Mouse (Mus musculus) right cerebral cortex, postnatal 10 days (tissue): ENCODE data around the gene Mov10.
"Not testable (repeated sequence)": the region's sequence is repeated elsewhere in the genome, so short reads cannot be mapped to it uniquely, and the experiment has no call there.

ENCODE experiments used
- DNase-seq, 2 experiments: peaks; one replicate each; pipeline ENCODE4 v3.0.0; 2021; ENCODE audit warnings: low spot score in 2 of 2

Gene Mov10

DNA sequence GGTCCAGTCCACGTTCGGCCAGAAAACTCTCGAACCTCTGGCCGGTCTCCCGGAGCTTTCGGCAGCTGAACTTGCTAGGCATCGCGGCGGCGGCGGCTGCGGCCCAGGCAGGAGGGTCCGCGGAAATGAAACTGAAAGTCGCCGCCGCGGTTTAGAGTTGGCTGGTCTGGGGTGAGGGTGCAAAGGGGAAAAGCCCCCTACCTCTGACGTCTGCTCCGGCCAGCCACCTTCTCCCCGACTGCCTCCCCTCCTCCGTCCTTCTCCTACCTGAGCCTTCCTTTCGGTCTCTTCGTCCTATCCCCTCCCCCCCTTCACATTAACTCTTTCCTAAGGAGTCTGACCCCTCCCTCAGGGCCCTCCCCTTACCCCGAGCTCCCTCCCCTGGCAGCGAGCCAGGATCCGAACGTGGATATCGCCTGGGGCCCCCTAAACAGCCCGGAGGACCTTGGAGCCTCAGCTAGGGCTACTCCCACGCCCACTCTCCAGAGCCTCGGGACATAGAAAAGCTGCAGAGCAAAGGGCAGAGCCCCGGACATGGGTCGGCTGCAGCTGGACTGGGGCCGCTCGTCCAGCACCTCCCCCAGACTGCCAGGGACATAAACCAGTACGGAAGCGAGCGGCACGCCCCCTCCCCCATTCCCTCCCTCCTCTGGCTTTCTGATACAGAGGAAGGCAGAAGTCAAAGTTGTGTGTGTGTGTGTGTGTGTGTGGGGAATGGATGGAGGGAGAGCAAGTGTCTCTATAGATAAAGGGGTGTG lies at the start of gene Mov10:
Mov10 (minus strand) TSS at position 573 of the 758 bp plus-strand sequence.
- peak; percentile 64 to 73 for DNase-seq

DNA sequence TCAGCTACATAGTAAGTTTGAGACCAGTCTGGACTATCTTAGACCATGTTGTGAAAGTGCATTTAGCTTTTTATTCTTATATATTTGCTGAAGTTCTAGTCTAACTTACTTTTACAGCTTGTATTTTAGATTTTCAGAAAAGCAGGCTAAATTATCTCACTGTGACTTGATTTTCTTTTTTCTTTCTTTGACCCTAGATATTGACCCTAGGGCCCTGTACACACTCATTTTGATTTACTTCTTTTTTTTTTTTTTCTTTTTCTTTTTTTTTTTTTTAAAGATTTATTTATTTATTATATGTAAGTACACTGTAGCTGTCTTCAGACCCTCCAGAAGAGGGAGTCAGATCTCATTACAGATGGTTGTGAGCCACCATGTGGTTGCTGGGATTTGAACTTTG lies 48.3 kb upstream of the Mov10 start:
- not testable (repeated sequence) for DNase-seq

DNA sequence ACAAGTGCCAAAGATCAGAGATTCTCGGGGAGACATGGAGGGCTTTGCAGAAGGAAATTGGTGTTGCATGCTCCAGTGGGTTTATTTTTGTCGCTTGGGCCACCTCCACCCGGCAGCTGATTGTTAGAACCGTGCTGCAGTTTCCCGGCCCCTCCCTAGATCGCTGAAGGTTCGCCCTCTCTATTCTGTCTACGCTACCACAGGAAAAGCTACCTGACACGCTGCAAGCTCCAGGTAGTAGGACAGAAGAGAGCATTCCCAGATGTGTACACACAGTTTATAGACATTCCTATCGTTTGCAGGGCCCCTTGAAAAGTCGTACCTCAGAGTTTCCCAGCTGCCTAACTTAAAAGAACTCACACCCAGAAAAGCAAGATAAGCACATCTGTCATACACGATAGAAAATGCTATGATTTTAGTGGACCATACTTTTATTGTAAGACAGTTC lies 47.0 kb upstream of the Mov10 start:
- no peak for DNase-seq

DNA sequence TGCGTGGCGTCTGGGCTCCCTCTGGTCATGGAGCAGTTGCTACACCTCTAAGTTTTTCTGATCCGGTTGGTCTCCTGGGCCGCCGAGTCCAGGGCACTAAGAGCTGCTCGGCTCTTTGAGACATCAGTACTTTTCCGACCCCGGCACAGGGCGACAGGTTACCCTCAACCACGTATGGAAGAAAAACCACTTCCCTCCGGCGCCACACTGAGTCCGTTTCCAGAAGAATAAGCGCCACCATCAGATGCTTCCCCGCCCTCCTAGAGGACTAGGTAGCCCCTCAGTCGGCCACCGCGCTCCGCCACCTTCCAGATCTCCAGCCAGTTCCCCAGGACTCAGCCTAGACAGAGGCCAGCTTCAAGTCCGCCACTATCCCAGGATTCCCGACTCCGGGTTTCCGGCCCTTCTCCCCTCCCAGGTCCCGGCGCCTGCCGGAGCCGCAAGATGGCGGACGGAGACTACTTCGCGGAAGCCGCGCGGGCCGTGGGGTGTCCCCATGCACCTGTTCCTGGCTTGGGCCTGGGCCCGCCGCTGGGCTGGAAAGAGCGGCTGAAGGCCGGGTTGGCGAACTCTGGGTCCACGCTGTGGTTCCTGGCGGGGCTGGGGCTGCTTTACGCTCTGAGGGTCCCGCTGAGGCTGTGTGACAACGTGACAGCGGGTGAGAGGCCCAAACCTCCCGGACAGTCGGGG lies 46.4 kb upstream of the Mov10 start:
- DNase-seq = peak; percentile 92 to 93

DNA sequence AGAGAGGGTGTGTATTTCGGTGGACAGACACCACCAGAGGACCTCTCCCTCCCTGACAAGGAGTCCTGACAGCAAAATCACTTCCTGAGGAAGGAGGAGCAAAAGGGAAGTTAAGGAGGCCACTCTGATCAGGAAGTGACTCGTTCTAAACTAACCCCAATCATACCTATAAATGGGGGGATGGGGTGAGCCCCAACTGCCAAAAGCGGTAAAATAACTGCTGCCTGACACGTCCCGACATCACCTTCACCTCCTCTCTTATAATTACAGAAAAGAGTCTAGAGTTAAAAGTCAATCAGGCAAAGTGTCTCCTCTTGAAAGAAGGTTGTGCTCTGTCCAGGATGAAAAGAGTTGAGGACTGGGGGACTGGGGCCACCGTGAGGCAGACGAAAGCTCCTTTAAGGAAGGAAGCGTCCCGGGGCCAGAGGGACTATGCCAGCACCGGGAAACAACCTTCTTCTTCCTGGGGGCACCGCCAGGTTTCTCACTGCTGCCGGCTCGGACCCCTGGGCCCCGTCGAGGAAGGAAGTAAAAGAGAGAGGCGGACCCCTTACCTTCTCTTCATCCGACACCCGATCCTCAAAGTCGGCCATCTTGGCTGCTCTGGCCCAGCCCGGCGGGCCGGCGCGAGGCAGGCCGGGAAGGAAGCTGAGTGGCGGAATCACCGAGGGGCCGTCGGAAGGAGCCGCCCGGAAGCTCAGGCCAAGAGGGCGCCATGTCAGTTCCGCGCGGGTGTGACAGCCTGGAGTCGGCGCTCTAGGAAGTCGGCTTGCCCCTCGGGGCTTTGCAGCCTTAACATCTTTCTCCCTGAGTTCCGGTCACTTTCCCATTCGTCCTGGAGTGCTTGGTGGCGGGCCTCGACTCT lies 45.7 kb upstream of the Mov10 start, which contains the start of the genes St7l and Capza1:
St7l (plus strand) TSS at position 220 of the 865 bp plus-strand sequence.
Capza1 (minus strand) TSS at position 720 of the 865 bp plus-strand sequence.
- peak; percentile 94 to 95 for DNase-seq

DNA sequence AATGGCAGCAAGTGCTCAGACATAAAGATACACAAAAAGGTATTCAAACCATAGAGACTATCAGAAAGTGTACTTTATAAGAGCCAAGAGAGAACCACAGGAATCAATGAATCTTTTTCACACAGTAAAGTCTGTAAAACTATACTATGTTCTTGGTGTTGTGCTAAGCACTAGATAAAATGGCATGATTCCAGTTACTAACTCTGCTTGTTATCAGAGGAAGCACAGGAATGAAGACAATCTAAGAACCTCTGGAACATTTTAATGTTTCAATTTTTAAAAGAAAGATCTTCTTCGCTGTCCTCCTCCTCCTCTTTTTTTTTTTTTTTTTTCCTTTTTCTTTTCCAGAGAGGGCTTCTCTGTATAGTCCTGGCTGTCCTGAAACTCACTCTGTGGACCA lies 40.2 kb upstream of the Mov10 start:
- no peak for DNase-seq

DNA sequence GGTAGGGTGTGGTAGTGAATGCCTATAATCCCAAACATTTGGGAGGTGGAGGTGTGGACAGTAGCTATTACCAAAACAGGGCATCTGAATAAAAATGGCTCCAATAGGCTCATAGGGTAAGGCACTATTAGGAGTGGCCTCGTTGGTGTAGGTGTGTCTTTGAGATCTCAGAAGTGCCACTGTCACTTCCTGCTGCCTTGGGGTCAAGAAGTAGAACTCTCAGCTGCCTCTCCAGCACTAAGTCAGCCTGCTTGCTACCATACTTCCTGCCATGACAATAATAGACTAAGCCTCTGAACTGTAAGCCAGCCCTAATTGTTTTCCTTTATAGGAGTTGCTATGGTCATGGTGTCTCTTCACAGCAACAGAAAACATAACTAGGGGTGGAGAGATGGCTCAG lies 37.7 kb upstream of the Mov10 start:
- DNase-seq = no peak

DNA sequence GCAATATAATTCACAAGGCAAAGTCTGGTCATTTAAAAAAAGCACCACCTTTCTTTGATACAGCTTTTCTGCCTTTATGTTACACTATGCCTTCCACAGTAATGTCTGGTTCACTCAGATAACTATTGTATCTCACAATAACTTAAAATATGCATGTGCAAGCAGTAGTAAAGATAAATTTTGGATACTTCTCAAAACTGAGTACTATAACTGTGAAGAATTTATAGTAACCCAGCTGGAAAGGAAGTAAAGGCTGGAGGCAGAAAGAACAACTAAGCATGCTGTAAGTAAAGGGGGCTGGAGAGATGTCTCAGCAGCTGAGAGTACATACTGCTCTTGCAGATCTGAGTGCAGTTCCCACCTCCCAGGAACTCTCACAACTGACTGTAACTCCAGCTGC lies 36.5 kb upstream of the Mov10 start:
- DNase-seq = no peak

DNA sequence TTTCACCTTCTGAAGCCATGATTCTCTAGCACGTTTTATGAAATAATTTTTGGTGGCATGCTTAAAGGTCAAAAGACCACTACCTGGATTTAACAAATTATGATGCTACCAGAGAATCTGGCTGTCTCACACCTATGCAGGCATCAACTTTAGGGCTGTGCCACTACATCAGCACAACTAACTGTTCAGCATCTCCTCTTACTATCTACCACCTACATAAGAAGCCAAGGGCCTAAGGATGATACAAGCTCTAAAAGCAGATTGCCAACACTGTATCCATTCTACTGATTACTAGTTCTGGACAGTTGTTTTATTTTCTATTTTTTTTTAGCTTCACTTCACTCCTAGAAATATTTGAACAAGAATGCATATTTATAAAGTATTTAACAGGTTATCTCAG lies 36.1 kb upstream of the Mov10 start:
- DNase-seq = no peak

DNA sequence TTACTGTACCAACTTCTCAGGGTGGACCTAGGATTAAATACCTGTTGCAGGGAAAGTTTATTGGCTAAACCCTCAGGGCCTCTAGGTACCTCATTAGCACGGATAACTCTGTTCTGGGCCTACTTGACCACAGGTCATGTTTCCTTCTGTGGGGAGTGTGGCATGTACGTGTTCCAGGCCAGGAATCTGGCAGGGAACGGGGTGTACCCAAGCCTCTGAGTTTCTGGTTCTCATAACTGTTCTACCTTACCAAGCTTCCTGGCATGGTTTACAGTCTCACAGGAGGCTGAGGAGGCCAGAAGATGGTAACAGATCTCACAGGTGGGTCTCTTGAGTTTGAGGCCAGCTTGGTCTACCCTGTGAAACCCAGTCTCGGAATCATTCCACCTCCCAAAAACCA lies 28.2 kb upstream of the Mov10 start:
- DNase-seq = no peak

DNA sequence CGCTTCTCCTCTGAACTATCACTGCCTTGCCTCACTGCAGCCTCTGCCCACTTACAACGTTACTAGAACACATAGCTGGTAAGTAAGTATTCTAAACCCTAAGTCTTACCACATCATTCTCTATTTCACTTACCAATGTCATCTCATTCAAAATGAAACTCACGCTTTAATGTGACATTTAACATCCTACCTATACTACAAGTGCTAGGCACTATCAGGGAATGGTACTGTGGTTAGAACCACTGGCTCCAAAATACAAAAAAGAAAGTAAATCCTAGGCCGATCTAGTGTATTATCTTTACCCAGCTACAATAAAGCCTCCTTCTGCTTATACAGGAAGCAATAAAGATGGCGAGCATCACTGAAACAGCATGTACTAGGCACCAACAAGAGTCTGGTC lies 22.7 kb upstream of the Mov10 start:
- no peak for DNase-seq

DNA sequence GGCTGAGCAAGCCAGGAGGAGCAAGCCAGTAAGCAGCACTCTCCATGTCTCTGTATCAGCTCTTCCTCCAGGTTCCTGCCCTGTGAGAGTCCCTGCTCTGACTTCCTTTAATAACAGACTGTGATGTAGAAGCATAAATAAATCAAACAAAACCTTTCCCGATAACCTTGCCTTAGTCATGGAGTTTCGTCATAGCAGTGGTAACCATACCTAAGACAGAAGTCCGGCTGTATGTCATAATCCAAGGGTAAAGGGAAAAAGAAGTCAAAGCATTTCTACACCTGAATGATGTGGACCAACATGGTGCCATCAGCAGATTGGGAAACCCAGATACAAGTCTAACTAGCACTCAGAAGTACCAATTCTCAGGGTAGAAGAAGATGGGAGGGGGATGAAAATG lies 17.4 kb upstream of the Mov10 start:
- no peak for DNase-seq

DNA sequence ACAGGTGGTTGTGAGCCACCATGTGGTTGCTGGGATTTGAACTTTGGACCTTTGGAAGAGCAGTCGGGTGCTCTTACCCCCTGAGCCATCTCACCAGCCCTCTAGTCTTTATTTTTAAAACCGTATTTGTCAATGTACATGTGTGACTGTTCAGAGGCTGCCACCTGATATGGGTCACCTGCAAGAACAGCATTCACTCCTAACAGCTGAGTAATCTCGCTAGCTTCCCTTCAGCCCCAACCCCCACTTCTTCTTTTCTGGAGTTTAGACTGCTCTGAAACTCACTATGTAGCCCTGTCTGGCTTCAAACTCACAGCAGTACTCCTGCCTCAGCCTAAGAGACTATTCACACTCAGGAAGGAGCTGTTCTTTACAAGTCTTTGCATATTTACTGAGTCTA lies 4.0 kb upstream of the Mov10 start:
- no peak for DNase-seq

DNA sequence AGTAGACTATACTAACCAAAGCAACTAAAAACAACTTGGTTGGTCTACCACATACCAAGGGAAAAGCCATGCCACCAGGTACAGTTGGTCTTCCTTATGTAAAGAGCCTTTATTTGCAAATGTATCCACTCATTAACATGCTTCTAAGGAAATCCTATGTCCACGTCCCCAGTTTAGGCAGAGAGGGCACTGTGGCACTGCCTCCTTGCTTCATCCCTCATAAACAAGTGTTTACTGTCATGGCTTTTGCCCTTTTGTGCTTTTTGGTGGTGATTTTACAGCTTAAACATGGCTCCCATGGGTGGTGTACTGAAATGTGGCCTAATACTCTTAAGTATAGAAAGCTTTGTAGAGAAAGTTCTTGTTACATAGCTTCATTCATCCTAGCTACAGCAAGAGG lies 2.1 kb upstream of the Mov10 start:
- no peak for DNase-seq

DNA sequence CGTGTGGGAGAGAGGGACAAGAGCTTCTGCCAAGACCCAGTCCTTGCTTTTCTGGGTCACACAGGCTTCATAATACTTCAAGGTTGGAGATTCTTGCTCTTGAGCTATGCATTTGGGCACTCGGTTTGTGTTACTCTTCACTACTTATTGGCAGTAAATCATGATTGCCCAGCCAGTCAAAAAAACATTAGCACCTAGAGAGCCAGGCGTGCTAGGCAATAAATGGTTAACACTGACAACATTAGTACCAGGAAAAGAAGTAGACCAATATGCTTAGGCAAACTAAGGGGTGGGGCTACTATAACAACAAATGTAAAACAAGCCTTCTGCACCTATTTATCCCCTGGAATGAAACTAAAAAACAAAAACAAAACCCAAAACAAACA lies 379 bp upstream of the Mov10 start:
- DNase-seq = no peak

DNA sequence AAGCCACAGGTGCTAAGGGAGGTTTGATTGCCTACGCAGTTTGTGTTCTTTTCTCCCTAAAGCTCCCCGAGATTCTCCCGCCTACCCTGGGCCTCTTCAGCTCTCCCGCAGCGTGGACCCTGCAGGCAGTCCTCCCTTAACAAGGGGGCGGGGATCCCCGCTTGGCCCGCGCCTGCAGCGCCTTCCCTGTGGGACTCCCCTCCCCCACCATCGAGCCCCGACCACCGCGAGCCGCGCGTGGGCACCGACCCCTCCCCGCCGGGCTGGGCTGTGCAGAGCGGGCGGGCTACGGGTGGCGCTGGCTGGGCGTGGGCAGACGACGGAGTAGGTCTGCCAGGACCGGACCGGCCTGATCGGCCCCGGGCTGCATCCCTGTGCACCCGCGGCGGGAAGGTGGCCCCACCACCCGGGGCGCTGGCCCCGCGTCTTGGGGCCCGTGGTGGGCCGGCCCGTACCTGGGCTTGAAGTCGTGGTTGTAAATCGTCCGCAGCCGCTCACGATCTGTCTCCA lies 827 bp downstream of the Mov10 start:
- DNase-seq = peak; percentile 71 to 74

DNA sequence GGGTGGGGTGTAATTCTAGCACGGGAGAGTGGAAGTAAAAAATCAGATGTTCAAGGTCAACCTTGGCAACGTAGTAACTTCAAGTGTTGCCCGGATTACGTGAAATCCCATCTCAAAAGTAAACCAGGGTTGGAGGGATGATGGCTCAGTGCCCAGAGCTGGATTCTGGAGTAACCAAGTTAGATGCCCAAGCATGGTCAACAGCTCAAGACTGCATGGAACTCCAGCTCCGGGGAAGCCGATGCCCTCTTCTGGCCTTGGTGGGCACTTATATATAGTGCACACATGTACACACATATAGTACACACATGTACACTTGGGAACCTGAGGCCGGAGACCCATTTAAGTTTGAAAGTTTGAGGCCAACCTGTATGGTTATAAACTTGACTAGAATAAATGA lies 2.2 kb downstream of the Mov10 start:
- DNase-seq = peak in 1 of 2 experiments; percentile 41

DNA sequence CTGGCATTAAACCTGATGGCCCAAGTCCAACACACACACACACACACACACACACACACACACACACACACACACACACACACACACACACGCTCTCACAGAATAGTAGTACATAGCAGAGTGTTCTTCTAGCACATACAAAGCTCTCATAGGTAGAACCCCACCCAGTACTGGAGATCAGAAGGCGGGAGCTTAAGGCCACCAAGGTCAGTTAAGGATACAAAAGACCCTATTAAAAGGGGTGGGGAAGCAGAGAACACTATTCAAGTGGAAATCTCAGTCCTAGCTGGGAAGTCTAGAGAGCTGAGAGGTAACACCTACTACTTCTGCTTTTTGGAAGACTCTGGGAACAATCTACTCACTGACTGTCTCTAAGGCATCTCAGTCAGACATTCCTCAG lies 3.0 kb downstream of the Mov10 start:
- no peak for DNase-seq

DNA sequence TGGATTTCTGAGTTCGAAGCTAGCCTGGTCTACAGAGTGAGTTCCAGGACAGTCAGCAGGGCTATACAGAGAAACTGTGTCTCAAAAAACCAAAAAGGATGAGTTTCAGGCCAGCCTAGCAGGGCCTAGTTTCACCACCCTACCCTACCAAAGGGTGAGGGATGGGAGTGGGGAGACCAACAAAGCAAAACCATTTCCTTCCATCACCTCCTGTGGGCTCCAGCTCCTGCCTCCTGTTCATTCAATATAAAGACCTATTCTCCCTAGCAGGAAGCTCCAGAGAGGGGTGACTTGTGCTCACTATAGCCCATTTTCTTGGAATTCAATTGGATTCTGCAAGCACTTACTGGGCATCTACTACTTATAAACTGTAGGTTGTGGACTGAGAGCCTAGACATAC lies 3.6 kb downstream of the Mov10 start:
- no peak for DNase-seq

DNA sequence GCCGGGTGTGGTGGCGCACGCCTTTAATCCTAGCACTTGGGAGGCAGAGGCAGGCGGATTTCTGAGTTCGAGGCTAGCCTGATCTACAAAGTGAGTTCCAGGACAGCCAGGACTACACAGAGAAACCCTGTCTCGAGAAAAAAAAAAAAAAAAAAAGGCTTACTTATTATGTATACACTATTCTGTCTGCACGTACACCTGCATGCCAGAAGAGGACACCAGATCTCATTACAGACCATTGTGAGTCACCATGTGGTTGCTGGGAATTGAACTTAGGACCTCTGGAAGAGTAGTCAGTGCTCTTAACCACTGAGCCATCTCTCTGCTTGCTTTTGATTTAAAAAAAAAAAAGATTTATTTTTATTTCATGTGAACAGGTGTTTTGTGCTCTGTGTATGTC lies 5.1 kb downstream of the Mov10 start:
- not testable (repeated sequence) for DNase-seq

DNA sequence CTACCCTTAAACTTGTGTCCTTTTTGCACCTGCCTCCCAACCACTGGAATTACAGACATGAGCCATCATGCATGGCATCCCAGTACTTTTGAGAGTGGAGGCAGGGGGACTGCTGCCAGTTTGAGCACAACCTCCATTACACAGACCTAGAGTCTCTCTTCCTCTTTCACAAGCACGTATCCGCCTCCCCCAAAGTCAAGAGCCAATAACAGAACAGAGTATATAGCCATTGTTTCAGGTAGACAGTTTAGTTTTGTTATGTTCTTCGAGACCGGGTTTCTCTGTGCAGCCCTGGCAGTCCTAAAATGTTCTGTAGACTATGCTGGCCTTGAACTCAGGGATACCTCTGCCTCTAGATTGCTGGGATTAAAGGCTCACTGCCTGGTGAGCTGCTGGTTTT lies 6.1 kb downstream of the Mov10 start:
- DNase-seq = no peak

DNA sequence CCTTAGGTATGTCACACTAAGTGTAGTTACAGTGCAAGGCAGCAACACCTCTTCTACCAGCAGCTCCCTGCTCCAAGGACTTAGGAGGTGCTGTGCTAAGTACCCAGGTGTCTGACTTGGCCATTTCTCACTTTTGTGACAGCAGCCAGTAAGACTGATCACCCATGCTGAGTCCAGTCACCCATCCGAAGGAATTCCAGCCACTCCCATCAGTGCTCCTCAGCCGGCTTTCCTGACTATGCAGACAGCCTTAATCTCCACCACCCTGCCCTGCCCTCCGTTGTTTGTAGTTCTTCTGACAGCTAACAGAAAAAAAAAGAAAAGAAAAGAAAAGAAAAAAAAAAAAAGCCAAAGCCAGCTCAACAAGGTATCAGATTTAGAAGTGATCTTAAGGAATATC lies 6.6 kb downstream of the Mov10 start:
- DNase-seq = no peak
